Mouse (Mus musculus) ES-E14 (cell line): ENCODE measurements around the gene Klk7. TPM values are rescaled to one million over a fixed set of nuclear protein-coding genes. Genes with fewer than 3 reads are reported as not detected.

Experiments
- DNase-seq: peaks from one replicate; pipeline ENCODE4 v3.0.0-alpha.2; 2013; ENCODE audit warnings: low read depth, low spot score
- H3K27ac ChIP-seq: 2 replicates; pipeline ENCODE4 v1.5.1; 2012; ENCODE audit warnings: low read depth, mild to moderate bottlenecking, low read length, moderate library complexity, mixed read lengths; ENCODE audit not compliant: poor library complexity, insufficient read depth, severe bottlenecking
- H3K36me3 ChIP-seq: 2 replicates; pipeline ENCODE4 v1.6.1; 2012; ENCODE audit warnings: mild to moderate bottlenecking, low read length, moderate library complexity, mixed read lengths; ENCODE audit not compliant: control insufficient read depth, poor library complexity, insufficient read depth, severe bottlenecking
- H3K4me1 ChIP-seq, 2 experiments: fragments of 150-350 bp in 1 of 2; sonication (generic) in 1 of 2; 2 replicates each; pipeline ENCODE4 v1.6.1; 2012; ENCODE audit warnings: low read length in 2 of 2, mild to moderate bottlenecking in 1 of 2, mixed read lengths in 1 of 2; ENCODE audit not compliant: control insufficient read depth in 2 of 2, insufficient read depth in 2 of 2, poor library complexity in 1 of 2
- H3K4me3 ChIP-seq, 2 experiments: fragments of 150-350 bp in 1 of 2; sonication (generic) in 1 of 2; 2 replicates each; pipeline ENCODE4 v1.5.1; 2012; ENCODE audit warnings: low read length in 2 of 2, low read depth in 1 of 2, mild to moderate bottlenecking in 1 of 2, mixed read lengths in 1 of 2; ENCODE audit not compliant: insufficient read depth in 1 of 2, poor library complexity in 1 of 2, severe bottlenecking in 1 of 2
- H3K9ac ChIP-seq: 2 replicates; pipeline ENCODE4 v1.6.1; 2012; ENCODE audit warnings: low read depth, mild to moderate bottlenecking, low read length, mixed read lengths; ENCODE audit not compliant: poor library complexity, insufficient read depth, severe bottlenecking
- H3K9me3 ChIP-seq: fragments of 150-350 bp; sonication (generic); 2 replicates; pipeline ENCODE4 v1.6.1; 2012; ENCODE audit warnings: low read depth, mild to moderate bottlenecking, low read length; ENCODE audit not compliant: control insufficient read depth, insufficient read depth
- CHD2 ChIP-seq: IDR thresholded peaks from 2 replicates; pipeline ENCODE4 v1.6.1; 2014; ENCODE audit warnings: mild to moderate bottlenecking, low read depth, low read length, inconsistent platforms
- HCFC1 ChIP-seq: IDR thresholded peaks from 2 replicates; pipeline ENCODE4 v1.6.1; 2012; ENCODE audit warnings: low read length, inconsistent platforms, borderline replicate concordance; ENCODE audit not compliant: insufficient read depth
- MAFK ChIP-seq: IDR thresholded peaks from 2 replicates; pipeline ENCODE4 v1.6.1; 2014; ENCODE audit warnings: mild to moderate bottlenecking, low read depth, low read length, inconsistent platforms; ENCODE audit not compliant: insufficient read depth
- ZC3H11A ChIP-seq: IDR thresholded peaks from 2 replicates; pipeline ENCODE4 v1.6.1; 2012; ENCODE audit warnings: low read depth, mild to moderate bottlenecking, inconsistent platforms, low read length, borderline replicate concordance
- ZNF384 ChIP-seq: IDR thresholded peaks from 2 replicates; pipeline ENCODE4 v1.6.1; 2012; ENCODE audit warnings: low read depth, low read length, inconsistent platforms
- in situ Hi-C, 2 experiments: fragments of 600-800 bp; cut with MboI; formaldehyde crosslinking; loops; one replicate each; pipeline ENCODE4 v1.15.1; 2025; ENCODE audit warnings: low sequenced_read_pairs in 2 of 2, inconsistent platforms in 1 of 2; ENCODE audit not compliant: unreplicated experiment in 2 of 2
- total RNA-seq: library from RNA; depleted of rRNA; stranded (reverse); fragments of 300-350 nt; gene quantifications from 2 replicates; pipeline ENCODE4 v1.2.3, GENCODE M21; 2012

The Klk7 gene
- total RNA-seq, 1 experiment = 0.49 TPM

DNA sequence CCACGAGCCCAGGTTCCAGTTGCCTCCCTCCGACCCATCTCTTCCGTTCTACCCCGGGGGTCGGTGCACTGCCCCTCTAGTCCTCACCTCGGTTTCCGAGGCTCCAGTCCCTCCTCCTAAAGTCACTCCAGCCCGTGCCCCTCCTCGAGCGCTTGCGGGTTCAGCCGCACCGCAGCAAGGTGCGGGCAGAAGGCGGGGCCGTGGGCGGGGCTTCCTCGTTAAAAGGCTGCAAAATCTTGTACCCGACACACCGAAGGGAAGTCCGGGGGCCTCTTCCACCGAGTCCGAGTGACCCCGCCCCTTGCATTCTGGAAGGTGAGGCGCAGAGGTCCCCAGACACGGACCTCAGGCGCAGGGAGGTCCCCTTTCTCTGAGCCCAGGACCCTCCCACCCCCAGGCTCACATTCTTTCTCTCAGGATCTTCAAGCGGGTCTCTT, 13.7 kb upstream of the Klk7 start, which contains the start of gene Klk8:
Gene Klk8, plus strand, starts transcription at position 245 of the 437 bp plus-strand sequence.
- peak; percentile 30 for DNase-seq
- H3K27ac ChIP-seq = no peak within 1 kb of the TSS
- H3K4me3 ChIP-seq = peak within 1 kb of the TSS; percentile 60
- no peaks in the 10 kb centered on the region for H3K9me3 ChIP-seq
- peak within 1 kb of the TSS; percentile 63; the same call in 1 of the 2 replicates for H3K9ac ChIP-seq
- H3K4me1 ChIP-seq = peaks cover 0 to 9% of the 10 kb centered on the region in 2 experiments; a peak in 2 of 4 replicates
- H3K36me3 ChIP-seq = no peaks in the 10 kb centered on the region; the same call in 1 of the 2 replicates
- in situ Hi-C loops = no loop called here
- TF ChIP-seq ZNF384 (no peak), MAFK (no peak), HCFC1 (no peak), ZC3H11A (no peak), CHD2 (no peak)

DNA sequence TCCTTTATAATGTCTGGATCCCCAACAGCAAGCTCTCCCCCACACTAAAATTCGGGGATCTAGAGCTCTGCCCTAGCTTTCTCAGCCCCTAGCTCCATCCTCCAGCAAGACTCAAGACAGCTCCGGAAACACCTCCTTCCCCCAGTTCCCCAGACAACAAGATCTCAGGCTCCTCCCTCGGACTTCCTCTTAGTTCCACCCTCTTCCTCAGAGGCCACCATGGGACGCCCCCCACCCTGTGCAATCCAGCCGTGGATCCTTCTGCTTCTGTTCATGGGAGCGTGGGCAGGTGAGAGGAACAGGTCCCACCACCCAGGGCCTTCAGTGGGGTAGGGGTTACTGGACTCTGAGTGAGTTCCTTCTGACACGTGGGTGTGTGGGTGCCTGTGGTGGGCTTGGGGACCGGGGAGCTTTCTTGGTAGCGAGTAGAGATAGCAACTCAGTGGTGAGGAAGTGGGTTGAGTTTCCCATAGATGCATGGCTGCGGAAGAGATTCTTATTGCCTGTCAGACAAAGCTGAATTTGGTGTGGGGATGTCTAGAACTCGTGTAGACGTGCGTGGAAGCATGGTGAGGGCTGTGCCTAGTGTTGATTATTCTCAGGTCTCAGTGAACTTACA, 13.1 kb upstream of the Klk7 start:
- Histone ChIP-seq H3K27ac (no peak overlapping the region), H3K4me1 (peaks cover 0 to 9% of the 10 kb centered on the region in 2 experiments; a peak in 2 of 4 replicates), H3K36me3 (no peaks in the 10 kb centered on the region; the same call in 1 of the 2 replicates), H3K9me3 (no peaks in the 10 kb centered on the region), H3K4me3 (peak overlapping the region; percentile 60), H3K9ac (peak overlapping the region; percentile 61; the same call in 1 of the 2 replicates)
- in situ Hi-C loops = no loop called here
- TF ChIP-seq HCFC1 (no peak), ZNF384 (no peak), MAFK (no peak), CHD2 (no peak), ZC3H11A (no peak)
- peak; percentile 41 for DNase-seq

DNA sequence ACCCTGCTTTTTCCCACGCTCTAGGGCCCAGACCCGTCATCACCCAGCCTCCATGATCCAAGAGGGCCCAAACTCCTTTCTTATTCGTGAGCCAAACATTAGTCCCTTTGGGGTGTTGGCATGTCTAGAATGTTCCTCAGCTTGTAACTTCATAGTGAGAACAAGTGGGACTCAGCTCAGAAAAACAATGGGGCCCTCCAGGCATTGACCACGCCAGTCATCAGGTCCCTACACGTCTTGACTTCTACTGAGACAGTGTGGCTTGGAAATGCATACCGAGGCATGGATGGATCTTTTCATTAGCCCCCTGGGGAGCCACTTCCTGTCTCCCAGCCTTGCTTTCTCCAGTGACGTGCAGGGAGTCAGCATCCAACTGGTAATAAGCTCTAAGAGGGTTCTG, 11.2 kb upstream of the Klk7 start:
- Histone ChIP-seq H3K4me1 (peaks cover 0 to 9% of the 10 kb centered on the region in 2 experiments; a peak in 2 of 4 replicates), H3K27ac (no peak overlapping the region)

DNA sequence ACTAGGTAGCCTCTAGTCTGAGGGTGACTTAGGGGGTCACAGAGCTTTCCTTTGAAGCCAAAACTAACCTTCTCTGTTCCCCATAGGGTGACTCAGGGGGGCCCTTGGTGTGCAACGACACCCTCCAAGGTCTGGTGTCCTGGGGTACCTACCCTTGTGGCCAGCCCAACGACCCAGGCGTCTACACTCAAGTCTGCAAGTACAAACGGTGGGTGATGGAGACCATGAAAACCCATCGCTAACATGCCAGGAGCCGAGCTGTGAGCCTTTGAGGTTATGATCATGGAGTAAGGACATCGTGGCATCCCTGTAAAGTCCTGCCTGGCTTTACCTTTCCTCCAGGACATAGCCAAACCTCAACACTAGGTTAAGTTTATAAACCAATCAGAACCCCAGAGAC, 4.1 kb downstream of the Klk7 start:
- Histone ChIP-seq H3K27ac (no peak overlapping the region), H3K4me1 (peaks cover 0 to 10% of the 10 kb centered on the region in 2 experiments; a peak in 2 of 4 replicates), H3K4me3 (no peak overlapping the region), H3K9ac (no peak overlapping the region), H3K36me3 (no peaks in the 10 kb centered on the region), H3K9me3 (no peaks in the 10 kb centered on the region)
- DNase-seq = no peak
- TF ChIP-seq ZNF384 (no peak), CHD2 (no peak), HCFC1 (no peak), MAFK (no peak), ZC3H11A (no peak)
- in situ Hi-C loops = no loop called here

More for the DNA sequence above, 11.2 kb upstream of the Klk7 start:
- DNase-seq = peak; percentile 33
- no peaks in the 10 kb centered on the region for H3K9me3 ChIP-seq
- in situ Hi-C loops = no loop called here
- no peak overlapping the region for H3K9ac ChIP-seq
- TF ChIP-seq ZNF384 = no peak
- TF ChIP-seq HCFC1 = no peak
- TF ChIP-seq CHD2 = no peak
- no peak for TF ChIP-seq ZC3H11A
- TF ChIP-seq MAFK = no peak
- peaks cover 3% of the 10 kb centered on the region; the same call in 1 of the 2 replicates for H3K36me3 ChIP-seq
- H3K4me3 ChIP-seq = no peak overlapping the region

DNA sequence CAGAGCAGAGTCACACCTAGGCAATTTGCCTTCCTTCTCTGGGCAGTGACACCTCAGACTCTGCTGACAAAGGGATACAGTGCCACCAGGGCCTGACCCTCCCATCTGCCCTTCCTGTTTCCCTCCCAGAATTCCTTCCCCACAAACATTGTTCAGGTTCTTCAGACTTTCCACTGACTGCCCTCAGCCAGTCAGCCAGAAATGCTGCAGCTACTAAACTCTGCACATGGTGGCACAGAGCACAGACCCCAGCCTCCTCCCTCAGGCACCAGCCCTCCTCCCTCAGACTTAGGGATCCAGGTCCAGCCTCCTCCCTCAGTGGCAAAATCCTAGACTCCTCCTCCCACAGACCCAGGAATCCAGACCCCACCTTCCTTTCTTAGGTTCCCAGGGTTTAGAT, 5.7 kb downstream of the Klk7 start:
- H3K4me3 ChIP-seq = no peak overlapping the region
- no peak for TF ChIP-seq CHD2
- TF ChIP-seq ZC3H11A = no peak
- no peak for TF ChIP-seq ZNF384
- TF ChIP-seq MAFK = no peak
- no peak for TF ChIP-seq HCFC1
- DNase-seq = no peak
- no peak overlapping the region for H3K27ac ChIP-seq
- peaks cover 0 to 8% of the 10 kb centered on the region in 2 experiments; a peak in 2 of 4 replicates for H3K4me1 ChIP-seq
- no peaks in the 10 kb centered on the region for H3K36me3 ChIP-seq
- in situ Hi-C loops = no loop called here
- H3K9ac ChIP-seq = no peak overlapping the region; the same call in 1 of the 2 replicates
- no peaks in the 10 kb centered on the region for H3K9me3 ChIP-seq
